Mouse (Mus musculus): ENCODE measurements around the gene Icam1. TPM values are rescaled to one million over a fixed set of nuclear protein-coding genes. Genes with fewer than 3 reads are reported as not detected.
"Not testable (repeated sequence)": the region's sequence is repeated elsewhere in the genome, so short reads cannot be mapped to it uniquely, and the experiment has no call there.

Gene Icam1
- polyA plus RNA-seq, 1 experiment = 3.6 TPM

- TF ChIP-seq POLR2A (IDR thresholded peaks at IDR 0.05; ENCODE audit: extremely low read depth, insufficient read depth, low read length) = no peak
- TF ChIP-seq CTCF (IDR thresholded peaks at IDR 0.05; ENCODE audit: extremely low read depth, insufficient read depth, low read length) = no peak
- H3K27ac ChIP-seq (ENCODE audit: insufficient read depth, low read length) = no peak overlapping the region
- H3K4me1 ChIP-seq (ENCODE audit: control insufficient read depth, insufficient read depth, low read length) = no peaks in the 10 kb centered on the region
- H3K4me3 ChIP-seq (ENCODE audit: insufficient read depth, low read length) = no peak overlapping the region
These were observed 24.9 kb upstream of the Icam1 start for GRCm38 (mm10) chr9:20990861-20991260.

- Histone ChIP-seq H3K4me3 (ENCODE audit: insufficient read depth, low read length) (no peak overlapping the region), H3K27ac (ENCODE audit: insufficient read depth, low read length) (no peak overlapping the region), H3K4me1 (ENCODE audit: control insufficient read depth, insufficient read depth, low read length) (no peaks in the 10 kb centered on the region)
- TF ChIP-seq CTCF (IDR thresholded peaks at IDR 0.05; ENCODE audit: extremely low read depth, insufficient read depth, low read length) = no peak
- no peak for TF ChIP-seq POLR2A (IDR thresholded peaks at IDR 0.05; ENCODE audit: extremely low read depth, insufficient read depth, low read length)
These were observed 24.2 kb upstream of the Icam1 start for GRCm38 (mm10) chr9:20991587-20991986.

GRCm38 (mm10) chr9:20993165-20993898 is 22.5 kb upstream of the Icam1 start:
- TF ChIP-seq POLR2A (IDR thresholded peaks at IDR 0.05; ENCODE audit: extremely low read depth, insufficient read depth, low read length) = no peak
- TF ChIP-seq CTCF (IDR thresholded peaks at IDR 0.05; ENCODE audit: extremely low read depth, insufficient read depth, low read length) = no peak
- H3K4me1 ChIP-seq (ENCODE audit: control insufficient read depth, insufficient read depth, low read length) = no peaks in the 10 kb centered on the region
- no peak overlapping the region for H3K4me3 ChIP-seq (ENCODE audit: insufficient read depth, low read length)
- H3K27ac ChIP-seq (ENCODE audit: insufficient read depth, low read length) = no peak overlapping the region

- TF ChIP-seq CTCF (IDR thresholded peaks at IDR 0.05; ENCODE audit: extremely low read depth, insufficient read depth, low read length) (no peak), POLR2A (IDR thresholded peaks at IDR 0.05; ENCODE audit: extremely low read depth, insufficient read depth, low read length) (no peak)
- no peak overlapping the region for H3K27ac ChIP-seq (ENCODE audit: insufficient read depth, low read length)
- H3K4me1 ChIP-seq (ENCODE audit: control insufficient read depth, insufficient read depth, low read length) = no peaks in the 10 kb centered on the region
- H3K4me3 ChIP-seq (ENCODE audit: insufficient read depth, low read length) = no peak overlapping the region
These were observed 20.7 kb upstream of the Icam1 start for GRCm38 (mm10) chr9:20995069-20995468.

- Histone ChIP-seq H3K27ac (ENCODE audit: insufficient read depth, low read length) (no peak overlapping the region), H3K4me3 (ENCODE audit: insufficient read depth, low read length) (no peak overlapping the region), H3K4me1 (ENCODE audit: control insufficient read depth, insufficient read depth, low read length) (no peaks in the 10 kb centered on the region)
- no peak for TF ChIP-seq CTCF (IDR thresholded peaks at IDR 0.05; ENCODE audit: extremely low read depth, insufficient read depth, low read length)
- TF ChIP-seq POLR2A (IDR thresholded peaks at IDR 0.05; ENCODE audit: extremely low read depth, insufficient read depth, low read length) = no peak
These were observed 18.7 kb upstream of the Icam1 start for GRCm38 (mm10) chr9:20997065-20997464.

- not testable (repeated sequence) for H3K27ac ChIP-seq (ENCODE audit: insufficient read depth, low read length); H3K4me3 ChIP-seq (ENCODE audit: insufficient read depth, low read length); H3K4me1 ChIP-seq (ENCODE audit: control insufficient read depth, insufficient read depth, low read length)
- 0 out of 2 replicates have a peak, but pooled peaks have one; percentile 6 for TF ChIP-seq CTCF (IDR thresholded peaks at IDR 0.05; ENCODE audit: extremely low read depth, insufficient read depth, low read length)
These were observed 17.4 kb upstream of the Icam1 start for GRCm38 (mm10) chr9:20998337-20998736.

GRCm38 (mm10) chr9:21000811-21001210 is 15.0 kb upstream of the Icam1 start:
- H3K4me3 ChIP-seq (ENCODE audit: insufficient read depth, low read length) = no peak overlapping the region
- no peak overlapping the region for H3K27ac ChIP-seq (ENCODE audit: insufficient read depth, low read length)
- H3K4me1 ChIP-seq (ENCODE audit: control insufficient read depth, insufficient read depth, low read length) = no peaks in the 10 kb centered on the region; the same call in 1 of the 2 replicates
- TF ChIP-seq POLR2A (IDR thresholded peaks at IDR 0.05; ENCODE audit: extremely low read depth, insufficient read depth, low read length) (no peak), CTCF (IDR thresholded peaks at IDR 0.05; ENCODE audit: extremely low read depth, insufficient read depth, low read length) (no peak)

GRCm38 (mm10) chr9:21001651-21002200 is 14.1 kb upstream of the Icam1 start:
- TF ChIP-seq POLR2A (IDR thresholded peaks at IDR 0.05; ENCODE audit: extremely low read depth, insufficient read depth, low read length) = no peak
- TF ChIP-seq CTCF (IDR thresholded peaks at IDR 0.05; ENCODE audit: extremely low read depth, insufficient read depth, low read length) = no peak
- peak overlapping the region; percentile 80; the same call in 1 of the 2 replicates for H3K4me3 ChIP-seq (ENCODE audit: insufficient read depth, low read length)
- no peaks in the 10 kb centered on the region; the same call in 1 of the 2 replicates for H3K4me1 ChIP-seq (ENCODE audit: control insufficient read depth, insufficient read depth, low read length)
- H3K27ac ChIP-seq (ENCODE audit: insufficient read depth, low read length) = no peak overlapping the region

- Histone ChIP-seq H3K4me3 (ENCODE audit: insufficient read depth, low read length) (peak overlapping the region; percentile 80), H3K27ac (ENCODE audit: insufficient read depth, low read length) (0 out of 2 replicates have a peak overlapping the region, but pooled peaks have one; percentile 18), H3K4me1 (ENCODE audit: control insufficient read depth, insufficient read depth, low read length) (no peaks in the 10 kb centered on the region; the same call in 1 of the 2 replicates)
- TF ChIP-seq POLR2A (IDR thresholded peaks at IDR 0.05; ENCODE audit: extremely low read depth, insufficient read depth, low read length) (no peak), CTCF (IDR thresholded peaks at IDR 0.05; ENCODE audit: extremely low read depth, insufficient read depth, low read length) (no peak)
These were observed 13.5 kb upstream of the Icam1 start for GRCm38 (mm10) chr9:21002270-21002626.
